Mouse (Mus musculus) retina, adult 2 months (tissue): Measurements from ENCODE around the gene Olfr1030.
"Not testable (repeated sequence)": the region's sequence is repeated elsewhere in the genome, so short reads cannot be mapped to it uniquely, and the experiment has no call there.

Experiments used
- DNase-seq: peaks from one replicate; pipeline ENCODE4 v3.0.0-alpha.2; 2012; ENCODE audit warnings: low read depth, low spot score

The Olfr1030 gene

GRCm38 (mm10) chr2:85978976-85979375 lies at the start of gene Olfr1030:
Gene Olfr1030 (plus strand): TSS chr2:85979276.
- DNase-seq: no peak

GRCm38 (mm10) chr2:85950137-85950536 lies 28.9 kb upstream of the Olfr1030 start, which contains the start of gene Olfr1028:
Gene Olfr1028 (plus strand): TSS chr2:85950437.
- no peak for DNase-seq

GRCm38 (mm10) chr2:85973595-85973994 lies 5.5 kb upstream of the Olfr1030 start, which contains the start of gene Olfr1029:
Gene Olfr1029 (plus strand): TSS chr2:85973895.
- DNase-seq: no peak

GRCm38 (mm10) chr2:85990004-85990403 lies 10.9 kb downstream of the Olfr1030 start, which contains the start of gene Olfr1031:
Gene Olfr1031 (plus strand): TSS chr2:85990304.
- DNase-seq: no peak

GRCm38 (mm10) chr2:86005240-86005639 lies 26.2 kb downstream of the Olfr1030 start, which contains the start of gene Olfr1032:
Gene Olfr1032 (plus strand): TSS chr2:86005540.
- DNase-seq: no peak

- not testable (repeated sequence) for DNase-seq
Observed at GRCm38 (mm10) chr2:86020406-86020805, 41.3 kb downstream of the Olfr1030 start, which contains the start of gene Olfr1033. Gene Olfr1033 (plus strand): TSS chr2:86020633.

- DNase-seq: not testable (repeated sequence)
Observed at GRCm38 (mm10) chr2:86021518-86021917, 42.4 kb downstream of the Olfr1030 start.
